Mouse (Mus musculus): Measurements from ENCODE around the gene Mrtfa.

GRCm38 (mm10) chr15:81047497-81047896 lies 143.1 kb downstream of the Mrtfa start:
- TF ChIP-seq CTCF (IDR thresholded peaks at IDR 0.05) (no peak), EP300 (IDR thresholded peaks at IDR 0.05) (no peak)

Data from lung, postnatal 0 days (tissue).